ENCODE assay signal across 18 mouse cellular contexts in the genomic region with DNA sequence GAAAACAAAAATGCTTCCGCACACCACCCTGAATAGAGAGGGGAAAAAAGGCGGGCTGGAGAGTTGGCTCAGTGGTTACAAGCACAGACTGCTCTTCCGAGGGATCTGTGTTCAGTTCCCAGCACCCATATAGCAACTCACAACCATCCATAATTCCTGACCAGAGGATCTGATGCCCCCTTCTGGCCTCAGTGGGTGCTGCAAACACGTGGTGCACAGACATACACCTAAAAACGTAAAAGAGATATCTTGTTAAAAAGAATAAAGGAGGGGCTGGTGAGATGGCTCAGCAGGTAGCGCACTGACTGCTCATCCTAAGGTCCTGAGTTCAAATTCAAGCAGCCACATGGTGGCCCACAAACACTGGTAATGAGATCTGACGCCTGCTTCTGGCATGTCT. TPM values are rescaled to one million over a fixed set of nuclear protein-coding genes. Genes with fewer than 3 reads are reported as not detected.
DNase-seq lines count a peak whose midpoint lies in the region; ATAC-seq and TF ChIP-seq lines count a peak whose summit lies in the region.
"Had no signal": no experiment of that assay in that cellular context is flagged by ENCODE, and none has a peak within 500 bp of the region (broad histone marks: within the 10 kb centered on the region; RNA-seq: fewer than 3 reads in every experiment).

No protein-coding gene starts in this region.

- no peaks in the 10 kb centered on the region for H3K27me3 ChIP-seq in heart, adult 2 months (ENCODE audit: control insufficient read depth, insufficient read depth, low read length)
- no peaks in the 10 kb centered on the region for H3K27me3 ChIP-seq in liver, postnatal 0 days (ENCODE audit: insufficient read depth, low read length)
- H3K27me3 ChIP-seq: heart, embryonic 13.5 days; liver, embryonic 13.5 days; midbrain, embryonic 15.5 days had no signal

- peaks cover 15% of the 10 kb centered on the region for H3K4me1 ChIP-seq in heart, adult 2 months (ENCODE audit: control insufficient read depth, insufficient read depth, low read length)
- H3K4me1 ChIP-seq in liver, postnatal 0 days (ENCODE audit: insufficient read depth) = peaks cover 19% of the 10 kb centered on the region

- no peak overlapping the region for H3K4me3 ChIP-seq in heart, adult 2 months
- no peak overlapping the region for H3K4me3 ChIP-seq in liver, postnatal 0 days (ENCODE audit: low read depth, low read length)

- H3K9me3 ChIP-seq in liver, postnatal 0 days (ENCODE audit: low read length) = no peaks in the 10 kb centered on the region
- H3K9me3 ChIP-seq: heart, embryonic 13.5 days; hindbrain, embryonic 10.5 days; midbrain, embryonic 15.5 days had no signal

- peaks cover 24% of the 10 kb centered on the region for H3K36me3 ChIP-seq in heart, adult 2 months (ENCODE audit: control insufficient read depth, insufficient read depth, low read length)
- peaks cover 15% of the 10 kb centered on the region for H3K36me3 ChIP-seq in liver, postnatal 0 days (replicated peaks; ENCODE audit: insufficient read depth, low read length)
- H3K36me3 ChIP-seq: midbrain, embryonic 15.5 days had no signal

- no peak for ATAC-seq in liver, postnatal 0 days

- H3K9ac ChIP-seq in heart, adult 2 months (ENCODE audit: low read depth, low read length) = no peak overlapping the region
- H3K9ac ChIP-seq in liver, postnatal 0 days (replicated peaks) = no peak overlapping the region
- H3K9ac ChIP-seq: midbrain, embryonic 15.5 days had no signal

- no peak overlapping the region for H3K4me2 ChIP-seq in liver, postnatal 0 days (ENCODE audit: low read depth, low read length)

- H3K79me2 ChIP-seq in heart, adult 2 months (replicated peaks; ENCODE audit: control insufficient read depth, insufficient read depth, low read length) = peaks cover 9% of the 10 kb centered on the region

- intact Hi-C loops in heart, adult 2 months (cut with DNase I) = loop anchor here (1.0 to 5.0 kb wide), 2 partner anchors 39 to 66 kb away; a partner anchor contains a TSS
- intact Hi-C loops in heart, postnatal 14 days (cut with DNase I) = loop anchor here (1.0 to 10.0 kb wide), 2 partner anchors 66 to 218 kb away; no protein-coding TSS in a partner anchor

- TF ChIP-seq EP300 in heart, adult 2 months (IDR thresholded peaks at IDR 0.05; ENCODE audit: insufficient read depth, low read depth, low read length) = no peak
- no peak for TF ChIP-seq EP300 in liver, postnatal 0 days (IDR thresholded peaks at IDR 0.05; ENCODE audit: low read depth)

- WGBS in heart, adult 2 months = 89% methylated on average over 7 of the region's 7 CpGs
- WGBS in liver, postnatal 0 days (ENCODE audit: insufficient replicate concordance) = 83% methylated on average over 7 of the region's 7 CpGs

- TF ChIP-seq CTCF in heart, adult 2 months (IDR thresholded peaks at IDR 0.05) = peak; percentile 18; the same call in 1 of the 2 replicates
- TF ChIP-seq CTCF in liver, postnatal 0 days (IDR thresholded peaks at IDR 0.05; ENCODE audit: low read depth) = 0 out of 2 replicates have a peak, but pooled peaks have one; percentile 8

- no peak for TF ChIP-seq POLR2A in heart, adult 2 months (IDR thresholded peaks at IDR 0.05; ENCODE audit: insufficient read depth, low read depth, low read length)

- DNase-seq in heart, adult 2 months = no peak
- no peak for DNase-seq in heart, postnatal 14 days
- no peak for DNase-seq in liver, postnatal 0 days
- DNase-seq in liver (no peak), ES-CJ7 (ENCODE audit: low read depth, low spot score) (peak; percentile 32), ZHBTc4 (ENCODE audit: low read depth, low spot score) (peak; percentile 43), MN1 (ENCODE audit: low spot score) (no peak)
- DNase-seq: adrenal gland, postnatal 25 days; kidney, adult 8-10 months; layer of hippocampus, adult 9-11 months; liver, embryonic 13.5 days had no signal

- H3K27ac ChIP-seq in heart, adult 2 months = no peak overlapping the region
- H3K27ac ChIP-seq in liver, postnatal 0 days (ENCODE audit: low read depth) = no peak overlapping the region
- H3K27ac ChIP-seq: hindbrain, embryonic 10.5 days; macrophage had no signal

RNA-seq across cellular contexts. Expression of a gene that starts 1.1 kb away (rescaled TPM):
- 10 to 100 TPM; 85.3 to 89.3 TPM for total RNA-seq in heart, adult 2 months (2021)
- 30.2 and 46.0 TPM in 2 replicates for polyA plus RNA-seq in heart, adult 2 months (2012; rRNA removed)
- 10 to 100 TPM; 78.8 to 86.6 TPM for total RNA-seq in heart, postnatal 14 days (2021)
- 58.1 and 59.1 TPM in 2 replicates for polyA plus RNA-seq in liver, postnatal 0 days (2015; fragmentation: Nextera tagmentation; extraction: Ambion mirVana)

RNA-seq across cellular contexts. Expression of a gene that starts 7.3 kb away (rescaled TPM):
- 10 to 100 TPM; 56.3 to 68.8 TPM for total RNA-seq in heart, adult 2 months (2021)
- 175 and 210 TPM in 2 replicates for polyA plus RNA-seq in heart, adult 2 months (2012; rRNA removed)
- total RNA-seq in heart, postnatal 14 days (2021) = 10 to 100 TPM; 49.7 to 84.1 TPM
- polyA plus RNA-seq in liver, postnatal 0 days (2015; fragmentation: Nextera tagmentation; extraction: Ambion mirVana) = 37.2 and 44.0 TPM in 2 replicates

RNA-seq across cellular contexts. Expression of a gene that starts 16.8 kb away (rescaled TPM):
- 10 to 100 TPM; 31.8 to 43.8 TPM for total RNA-seq in heart, adult 2 months (2021)
- 265 and 388 TPM in 2 replicates for polyA plus RNA-seq in heart, adult 2 months (2012; rRNA removed)
- total RNA-seq in heart, postnatal 14 days (2021) = 10 to 100 TPM in 1 of 2 experiments, 1 to 10 TPM in 1; 9.1 to 15.7 TPM
- polyA plus RNA-seq in liver, postnatal 0 days (2015; fragmentation: Nextera tagmentation; extraction: Ambion mirVana) = 46.6 and 49.7 TPM in 2 replicates
- polyA plus RNA-seq: neural tube, embryonic 14.5 days had no signal

RNA-seq across cellular contexts. Expression of a gene that starts 19.1 kb away (rescaled TPM):
- total RNA-seq in heart, adult 2 months (2021) = 1 to 10 TPM; 1.4 to 1.6 TPM
- 0.61 and 1.00 TPM in 2 replicates for polyA plus RNA-seq in heart, adult 2 months (2012; rRNA removed)
- total RNA-seq in heart, postnatal 14 days (2021) = 1 to 10 TPM in 1 of 2 experiments, under 1 TPM in 1; 0.48 to 1.3 TPM
- 0.14 TPM in 1 of 2 replicates, not detected in the other for polyA plus RNA-seq in liver, postnatal 0 days (2015; fragmentation: Nextera tagmentation; extraction: Ambion mirVana)
- polyA plus RNA-seq: hindbrain, embryonic 10.5 days; liver, embryonic 13.5 days; macrophage had no signal

RNA-seq across cellular contexts. Expression of a gene that starts 30.3 kb away (rescaled TPM):
- not detected for total RNA-seq in heart, adult 2 months (2021)
- 0.29 TPM in 1 of 2 replicates, not detected in the other for polyA plus RNA-seq in heart, adult 2 months (2012; rRNA removed)
- total RNA-seq in heart, postnatal 14 days (2021) = not detected
- polyA plus RNA-seq in liver, postnatal 0 days (2015; fragmentation: Nextera tagmentation; extraction: Ambion mirVana) = not detected in 2 replicates
- total RNA-seq: adrenal gland, postnatal 25 days; gastrocnemius, postnatal 4 days; left cerebral cortex, postnatal 36 days had no signal
- polyA plus RNA-seq: heart, embryonic 13.5 days; hindbrain, embryonic 10.5 days; liver, embryonic 13.5 days; macrophage; midbrain, embryonic 15.5 days; neural tube, embryonic 14.5 days had no signal

Comparison
In these comparisons a context has a peak if more than half of its experiments do, and no peak if none do; other contexts are left out.
1. DNase-seq: peak in ES-CJ7 (single experiment) and ZHBTc4 (single experiment); none in heart, adult 2 months (0 of 2), heart, postnatal 14 days (0 of 2), liver, postnatal 0 days (single experiment), liver (single experiment) and MN1 (single experiment).